Mouse (Mus musculus) urinary bladder, postnatal 25 days (tissue): ENCODE data around the gene Arid5b.

Experiments
- DNase-seq: peaks from one replicate; pipeline ENCODE4 v3.0.0; 2022; ENCODE audit warnings: low spot score

Arid5b gene

GRCm38 (mm10) chr10:68278632-68279361 is at the start of gene Arid5b:
Gene Arid5b (minus strand): TSS chr10:68278740.
- peak; percentile 50 for DNase-seq

GRCm38 (mm10) chr10:68325378-68325777 is 46.8 kb upstream of the Arid5b start:
- DNase-seq = no peak

- DNase-seq = no peak
Observed at GRCm38 (mm10) chr10:68324061-68324460, 45.5 kb upstream of the Arid5b start.

- DNase-seq = no peak
Observed at GRCm38 (mm10) chr10:68323167-68323566, 44.6 kb upstream of the Arid5b start.

GRCm38 (mm10) chr10:68320986-68321385 is 42.4 kb upstream of the Arid5b start:
- no peak for DNase-seq

GRCm38 (mm10) chr10:68320496-68320895 is 42.0 kb upstream of the Arid5b start:
- DNase-seq = no peak

- no peak for DNase-seq
Observed at GRCm38 (mm10) chr10:68319438-68319837, 40.9 kb upstream of the Arid5b start.

- DNase-seq = no peak
Observed at GRCm38 (mm10) chr10:68318438-68318979, 40.0 kb upstream of the Arid5b start.

- no peak for DNase-seq
Observed at GRCm38 (mm10) chr10:68312734-68313133, 34.2 kb upstream of the Arid5b start.

GRCm38 (mm10) chr10:68301013-68301412 is 22.5 kb upstream of the Arid5b start:
- no peak for DNase-seq

- DNase-seq = no peak
Observed at GRCm38 (mm10) chr10:68289465-68289864, 10.9 kb upstream of the Arid5b start.

GRCm38 (mm10) chr10:68282466-68283391 is 4.2 kb upstream of the Arid5b start:
- peak; percentile 68 for DNase-seq

- DNase-seq = no peak
Observed at GRCm38 (mm10) chr10:68281775-68282106, 3.2 kb upstream of the Arid5b start.

GRCm38 (mm10) chr10:68281076-68281774 is 2.7 kb upstream of the Arid5b start:
- no peak for DNase-seq

- peak; percentile 55 for DNase-seq
Observed at GRCm38 (mm10) chr10:68279516-68280501, 1.3 kb upstream of the Arid5b start.

- DNase-seq = peak; percentile 26
Observed at GRCm38 (mm10) chr10:68277671-68278151, 829 bp downstream of the Arid5b start.

GRCm38 (mm10) chr10:68276976-68277441 is 1.5 kb downstream of the Arid5b start:
- DNase-seq = peak; percentile 48

GRCm38 (mm10) chr10:68276350-68276975 is 2.1 kb downstream of the Arid5b start:
- DNase-seq = peak; percentile 57

- DNase-seq = no peak
Observed at GRCm38 (mm10) chr10:68274900-68275760, 3.4 kb downstream of the Arid5b start.
